Mouse (Mus musculus): ENCODE results near the gene Olfr263. TPM values are rescaled to one million over a fixed set of nuclear protein-coding genes. Genes with fewer than 3 reads are reported as not detected.

The Olfr263 gene
- total and polyA plus RNA-seq, 3 experiments = 0.11 TPM; not detected in 2

GRCm38 (mm10) chr13:21145767-21146166, 16.3 kb downstream of the Olfr263 start, which contains the start of gene Olfr1368:
Gene Olfr1368, minus strand, starts transcription at chr13:21145867.
- DNase-seq (ENCODE audit: low spot score) (no peak), ATAC-seq (ENCODE audit: extremely low read depth, insufficient number of reproducible peaks, low FRiP score, poor library complexity, severe bottlenecking) (no peak)
- Histone ChIP-seq H3K27me3 (ENCODE audit: insufficient read depth, low read length) (peaks cover 5% of the 10 kb centered on the region; the same call in 1 of the 2 replicates), H3K9me3 (replicated peaks) (no peaks in the 10 kb centered on the region), H3K4me1 (ENCODE audit: insufficient read depth, low read depth, low read length) (peaks cover 6% of the 10 kb centered on the region; the same call in 1 of the 2 replicates), H3K4me3 (ENCODE audit: low read depth, low read length) (no peak within 1 kb of the TSS), H3K36me3 (replicated peaks) (no peaks in the 10 kb centered on the region)
- no peak for TF ChIP-seq GATA2 (IDR thresholded peaks at IDR 0.05; ENCODE audit: borderline replicate concordance, low read depth, low read length)
- TF ChIP-seq POLR2AphosphoS5 (IDR thresholded peaks at IDR 0.05; ENCODE audit: insufficient replicate concordance, low read depth, low read length) = no peak

- no peak for TF ChIP-seq GATA1 (IDR thresholded peaks at IDR 0.05; ENCODE audit: borderline replicate concordance, low read length)
- TF ChIP-seq GATA2 (IDR thresholded peaks at IDR 0.05; ENCODE audit: borderline replicate concordance, low read depth, low read length) = no peak
- no peak for TF ChIP-seq TAL1 (conservative IDR thresholded peaks at IDR 0.05; ENCODE audit: low read depth, low read length)
- TF ChIP-seq CTCF (IDR thresholded peaks at IDR 0.05; ENCODE audit: low read depth, low read length) = no peak
- no peak for TF ChIP-seq POLR2AphosphoS5 (IDR thresholded peaks at IDR 0.05; ENCODE audit: insufficient replicate concordance, low read depth, low read length)
- Histone ChIP-seq H3K4me1 (ENCODE audit: insufficient read depth, low read depth, low read length) (peaks cover 26% of the 10 kb centered on the region), H3K4me3 (ENCODE audit: low read depth, low read length) (no peak overlapping the region), H3K27me3 (ENCODE audit: insufficient read depth, low read length) (peaks cover 33% of the 10 kb centered on the region), H3K36me3 (replicated peaks) (no peaks in the 10 kb centered on the region), H3K9me3 (replicated peaks) (no peaks in the 10 kb centered on the region)
- ATAC-seq (ENCODE audit: extremely low read depth, insufficient number of reproducible peaks, low FRiP score, poor library complexity, severe bottlenecking) = no peak
- no peak for DNase-seq (ENCODE audit: low spot score)
These were observed 26.4 kb downstream of the Olfr263 start for GRCm38 (mm10) chr13:21155888-21156287.

DNA sequence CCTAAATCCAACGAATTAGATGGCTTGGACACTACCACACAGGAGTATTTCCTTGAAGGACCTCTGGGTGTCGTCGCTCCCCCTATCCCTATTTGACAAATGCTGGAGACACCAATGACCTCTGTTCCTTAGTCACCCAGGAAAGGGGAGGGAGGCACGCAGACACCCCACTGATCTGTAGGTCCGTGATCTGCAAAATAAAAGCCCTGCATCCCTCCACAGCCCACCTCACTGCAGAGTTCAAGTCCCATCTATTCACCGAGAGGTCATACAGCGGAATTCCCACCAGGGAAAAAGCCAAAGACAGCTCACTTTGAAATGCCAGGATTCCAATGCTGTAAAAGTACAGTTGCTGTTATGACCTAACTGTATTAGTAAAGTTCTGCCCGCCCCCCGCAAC, 28.6 kb downstream of the Olfr263 start:
- TF ChIP-seq GATA1 (IDR thresholded peaks at IDR 0.05; ENCODE audit: borderline replicate concordance, low read length) (no peak), TAL1 (conservative IDR thresholded peaks at IDR 0.05; ENCODE audit: low read depth, low read length) (no peak), GATA2 (IDR thresholded peaks at IDR 0.05; ENCODE audit: borderline replicate concordance, low read depth, low read length) (no peak), CTCF (IDR thresholded peaks at IDR 0.05; ENCODE audit: low read depth, low read length) (no peak), POLR2AphosphoS5 (IDR thresholded peaks at IDR 0.05; ENCODE audit: insufficient replicate concordance, low read depth, low read length) (no peak)
- DNase-seq (ENCODE audit: low spot score) (no peak), ATAC-seq (ENCODE audit: extremely low read depth, insufficient number of reproducible peaks, low FRiP score, poor library complexity, severe bottlenecking) (no peak)
- Histone ChIP-seq H3K9me3 (replicated peaks) (no peaks in the 10 kb centered on the region), H3K4me1 (ENCODE audit: insufficient read depth, low read depth, low read length) (peaks cover 35% of the 10 kb centered on the region), H3K4me3 (ENCODE audit: low read depth, low read length) (no peak overlapping the region), H3K36me3 (replicated peaks) (no peaks in the 10 kb centered on the region), H3K27me3 (ENCODE audit: insufficient read depth, low read length) (peaks cover 29% of the 10 kb centered on the region)

DNA sequence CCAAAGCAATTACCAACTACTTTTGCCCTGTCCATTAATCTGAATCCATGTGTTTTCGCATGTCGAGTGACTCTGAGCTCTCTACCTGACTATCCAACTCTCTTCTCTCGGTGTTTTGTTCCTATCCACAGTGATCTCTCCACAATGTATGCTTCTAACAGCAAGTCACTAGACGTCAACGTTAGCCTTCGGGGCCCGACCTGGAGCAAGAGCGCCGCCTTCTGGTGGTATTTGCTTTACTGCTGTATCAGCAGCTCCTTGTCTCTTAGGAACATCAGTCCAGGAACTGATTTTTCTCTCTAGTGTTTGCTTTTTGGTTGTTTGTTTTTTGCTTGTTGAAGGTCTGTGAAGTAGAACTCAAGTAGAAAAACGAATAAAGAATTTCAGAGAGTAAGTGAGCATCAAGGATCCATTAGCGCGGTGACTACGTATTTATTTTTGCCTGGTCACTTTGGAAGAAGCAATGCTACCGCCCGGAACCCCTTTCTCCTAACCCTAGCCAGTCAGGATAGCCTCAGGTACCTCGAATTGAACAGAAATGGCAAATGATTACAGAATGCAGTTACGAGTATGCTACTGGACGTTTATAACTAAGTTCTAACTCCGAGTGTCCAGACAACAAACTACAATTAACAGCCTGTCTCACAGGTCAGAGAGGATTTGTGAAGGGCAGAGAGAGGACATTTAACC, 29.5 kb downstream of the Olfr263 start:
- no peaks in the 10 kb centered on the region for H3K9me3 ChIP-seq (replicated peaks)
- peaks cover 29% of the 10 kb centered on the region for H3K27me3 ChIP-seq (ENCODE audit: insufficient read depth, low read length)
- H3K4me3 ChIP-seq (ENCODE audit: low read depth, low read length) = peak overlapping the region; percentile 66
- ATAC-seq (ENCODE audit: extremely low read depth, insufficient number of reproducible peaks, low FRiP score, poor library complexity, severe bottlenecking) (peak; percentile 52; the same call in 1 of the 2 replicates), DNase-seq (ENCODE audit: low spot score) (peak; percentile 37)
- no peaks in the 10 kb centered on the region for H3K36me3 ChIP-seq (replicated peaks)
- TF ChIP-seq GATA1 (IDR thresholded peaks at IDR 0.05; ENCODE audit: borderline replicate concordance, low read length) (no peak), CTCF (IDR thresholded peaks at IDR 0.05; ENCODE audit: low read depth, low read length) (peak; percentile 47; the same call in 1 of the 2 replicates), POLR2AphosphoS5 (IDR thresholded peaks at IDR 0.05; ENCODE audit: insufficient replicate concordance, low read depth, low read length) (no peak), TAL1 (conservative IDR thresholded peaks at IDR 0.05; ENCODE audit: low read depth, low read length) (no peak), GATA2 (IDR thresholded peaks at IDR 0.05; ENCODE audit: borderline replicate concordance, low read depth, low read length) (no peak)
- H3K4me1 ChIP-seq (ENCODE audit: insufficient read depth, low read depth, low read length) = peaks cover 39% of the 10 kb centered on the region

DNA sequence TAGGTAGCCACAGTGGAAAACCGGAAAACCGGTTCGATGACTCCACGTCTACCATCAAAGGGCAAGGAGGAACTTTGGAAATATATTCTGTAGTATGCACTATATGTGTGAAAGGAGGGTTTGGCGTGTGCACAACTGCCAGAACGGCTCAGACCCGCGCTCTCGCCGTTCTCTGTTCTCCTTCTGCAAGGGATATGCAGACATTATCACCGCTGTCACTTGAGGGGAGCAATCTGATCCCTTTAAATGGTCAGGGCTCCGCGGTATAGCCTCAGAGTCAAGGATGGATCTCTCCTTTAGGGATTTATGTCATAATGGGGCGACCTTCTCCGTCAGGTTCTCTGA, 30.0 kb downstream of the Olfr263 start:
- Histone ChIP-seq H3K36me3 (replicated peaks) (no peaks in the 10 kb centered on the region), H3K27me3 (ENCODE audit: insufficient read depth, low read length) (peaks cover 29% of the 10 kb centered on the region), H3K4me3 (ENCODE audit: low read depth, low read length) (peak overlapping the region; percentile 66), H3K4me1 (ENCODE audit: insufficient read depth, low read depth, low read length) (peaks cover 43% of the 10 kb centered on the region), H3K9me3 (replicated peaks) (no peaks in the 10 kb centered on the region)
- ATAC-seq (ENCODE audit: extremely low read depth, insufficient number of reproducible peaks, low FRiP score, poor library complexity, severe bottlenecking) (no peak), DNase-seq (ENCODE audit: low spot score) (no peak)
- TF ChIP-seq TAL1 (conservative IDR thresholded peaks at IDR 0.05; ENCODE audit: low read depth, low read length) (no peak), CTCF (IDR thresholded peaks at IDR 0.05; ENCODE audit: low read depth, low read length) (no peak)

- no peak for ATAC-seq (ENCODE audit: extremely low read depth, insufficient number of reproducible peaks, low FRiP score, poor library complexity, severe bottlenecking)
- Histone ChIP-seq H3K9me3 (replicated peaks) (no peaks in the 10 kb centered on the region), H3K4me1 (ENCODE audit: insufficient read depth, low read depth, low read length) (peaks cover 43% of the 10 kb centered on the region), H3K4me3 (ENCODE audit: low read depth, low read length) (peak overlapping the region; percentile 66), H3K36me3 (replicated peaks) (no peaks in the 10 kb centered on the region), H3K27me3 (ENCODE audit: insufficient read depth, low read length) (peaks cover 33% of the 10 kb centered on the region)
- TF ChIP-seq CTCF (IDR thresholded peaks at IDR 0.05; ENCODE audit: low read depth, low read length) (no peak), POLR2AphosphoS5 (IDR thresholded peaks at IDR 0.05; ENCODE audit: insufficient replicate concordance, low read depth, low read length) (no peak), GATA1 (IDR thresholded peaks at IDR 0.05; ENCODE audit: borderline replicate concordance, low read length) (no peak), TAL1 (conservative IDR thresholded peaks at IDR 0.05; ENCODE audit: low read depth, low read length) (no peak), GATA2 (IDR thresholded peaks at IDR 0.05; ENCODE audit: borderline replicate concordance, low read depth, low read length) (no peak)
- no peak for DNase-seq (ENCODE audit: low spot score)
These were observed 30.6 kb downstream of the Olfr263 start for GRCm38 (mm10) chr13:21160041-21160511.
